8 mouse cellular contexts compared by ENCODE assay signal in the genomic region with DNA sequence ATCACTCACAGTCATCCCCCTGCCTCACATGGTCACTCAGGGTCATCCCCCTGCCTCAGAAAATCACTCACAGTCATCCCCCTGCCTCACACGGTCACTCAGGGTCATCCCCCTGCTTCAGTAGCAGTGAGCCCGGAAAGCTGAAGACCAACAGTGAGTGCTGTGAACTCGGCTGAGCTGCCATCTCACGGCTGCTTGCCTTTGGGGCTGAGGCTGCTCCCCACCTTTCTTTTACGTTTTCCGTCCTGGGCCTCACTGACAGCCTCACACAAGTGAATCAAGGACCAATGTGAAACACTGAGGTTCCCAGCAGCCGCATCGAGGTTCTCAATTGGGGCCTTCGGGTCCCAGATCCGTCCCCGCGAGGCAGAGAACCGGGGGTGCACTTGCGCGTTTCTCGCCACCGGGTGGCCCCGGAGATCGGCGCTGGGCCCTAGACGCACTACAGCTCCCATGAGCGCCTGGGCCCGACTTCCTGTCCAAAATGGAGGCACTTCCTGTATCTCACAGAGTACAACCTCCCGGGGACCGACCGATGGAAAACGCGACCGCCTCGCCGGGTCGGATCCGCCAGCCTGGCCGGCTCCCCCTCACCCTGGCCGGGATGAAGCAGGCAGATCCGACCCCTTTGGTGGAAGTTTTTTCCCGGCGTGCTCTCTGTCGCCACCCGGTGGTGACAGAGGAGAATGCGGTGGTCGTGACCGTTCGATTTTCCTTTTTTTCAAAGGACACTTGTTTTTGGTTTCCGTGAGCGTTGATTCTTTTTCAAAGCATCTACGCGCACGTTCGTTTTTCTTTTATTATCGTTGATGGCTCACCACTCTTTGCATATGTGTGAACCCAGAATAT. TPM values are rescaled to one million over a fixed set of nuclear protein-coding genes. Genes with fewer than 3 reads are reported as not detected.
DNase-seq lines count a peak whose midpoint lies in the region; ATAC-seq and TF ChIP-seq lines count a peak whose summit lies in the region.
"Not testable (repeated sequence)": the region's sequence is repeated elsewhere in the genome, so short reads cannot be mapped to it uniquely, and the experiment has no call there.

No protein-coding gene starts in this region.

- peak overlapping the region; percentile 24 for H3K4me3 ChIP-seq in forebrain, embryonic 15.5 days
- H3K4me3 ChIP-seq in liver, postnatal 0 days (ENCODE audit: low read depth, low read length): peak overlapping the region; percentile 21; the same call in 1 of the 2 replicates
- H3K4me3 ChIP-seq in neural tube, embryonic 12.5 days: peak overlapping the region; percentile 1; the same call in 1 of the 2 replicates
- H3K4me3 ChIP-seq in stomach, postnatal 0 days (ENCODE audit: low read depth, low read length): peak overlapping the region; percentile 34

- peaks cover 54% of the 10 kb centered on the region for H3K36me3 ChIP-seq in forebrain, embryonic 15.5 days
- H3K36me3 ChIP-seq in liver, postnatal 0 days (replicated peaks; ENCODE audit: insufficient read depth, low read length): peaks cover 17% of the 10 kb centered on the region
- peaks cover 66% of the 10 kb centered on the region for H3K36me3 ChIP-seq in neural tube, embryonic 12.5 days
- H3K36me3 ChIP-seq in stomach, postnatal 0 days (ENCODE audit: control insufficient read depth, insufficient read depth, low read length): peaks cover 25% of the 10 kb centered on the region

- peak overlapping the region; percentile 10 for H3K27ac ChIP-seq in forebrain, embryonic 15.5 days (replicated peaks)
- H3K27ac ChIP-seq in liver, postnatal 0 days (ENCODE audit: low read depth); neural tube, embryonic 12.5 days; stomach, postnatal 0 days (replicated peaks): not testable (repeated sequence)

- H3K9me3 ChIP-seq in forebrain, embryonic 15.5 days: peaks cover 45% of the 10 kb centered on the region
- peaks cover 25% of the 10 kb centered on the region for H3K9me3 ChIP-seq in liver, postnatal 0 days (ENCODE audit: low read length)
- H3K9me3 ChIP-seq in neural tube, embryonic 12.5 days: peaks cover 69% of the 10 kb centered on the region
- H3K9me3 ChIP-seq in stomach, postnatal 0 days (ENCODE audit: control insufficient read depth, low read length): peaks cover 28% of the 10 kb centered on the region

- 53% methylated on average over 51 of the region's 51 CpGs for WGBS in forebrain, embryonic 15.5 days
- WGBS in liver, postnatal 0 days (ENCODE audit: insufficient replicate concordance): 37% methylated on average over 43 of the region's 51 CpGs
- WGBS in neural tube, embryonic 12.5 days: 58% methylated on average over 51 of the region's 51 CpGs
- 29% methylated on average over 48 of the region's 51 CpGs for WGBS in stomach, postnatal 0 days

- H3K4me2 ChIP-seq in forebrain, embryonic 15.5 days (replicated peaks): peak overlapping the region; percentile 21
- H3K4me2 ChIP-seq in liver, postnatal 0 days (ENCODE audit: low read depth, low read length): peak overlapping the region; percentile 70
- H3K4me2 ChIP-seq in neural tube, embryonic 12.5 days (replicated peaks): peak overlapping the region; percentile 29
- peak overlapping the region; percentile 68 for H3K4me2 ChIP-seq in stomach, postnatal 0 days (replicated peaks; ENCODE audit: low read depth)

- H3K27me3 ChIP-seq in forebrain, embryonic 15.5 days; neural tube, embryonic 12.5 days (replicated peaks); stomach, postnatal 0 days (ENCODE audit: control insufficient read depth, insufficient read depth, low read length): not testable (repeated sequence)
- H3K27me3 ChIP-seq in liver, postnatal 0 days (ENCODE audit: insufficient read depth, low read length): peaks cover 43% of the 10 kb centered on the region

- H3K4me1 ChIP-seq in forebrain, embryonic 15.5 days; liver, postnatal 0 days (ENCODE audit: insufficient read depth); neural tube, embryonic 12.5 days; stomach, postnatal 0 days (replicated peaks; ENCODE audit: control insufficient read depth, insufficient read depth): not testable (repeated sequence)

- not testable (repeated sequence) for TF ChIP-seq EP300 in liver, postnatal 0 days (IDR thresholded peaks at IDR 0.05; ENCODE audit: low read depth); stomach, postnatal 0 days (optimal IDR thresholded peaks at IDR 0.05)

- peak overlapping the region; percentile 2 for H3K9ac ChIP-seq in forebrain, embryonic 15.5 days (replicated peaks)
- peak overlapping the region; percentile 51; the same call in 1 of the 2 replicates for H3K9ac ChIP-seq in liver, postnatal 0 days (replicated peaks)
- not testable (repeated sequence) for H3K9ac ChIP-seq in neural tube, embryonic 12.5 days
- peak overlapping the region; percentile 51; the same call in 1 of the 2 replicates for H3K9ac ChIP-seq in stomach, postnatal 0 days (ENCODE audit: low read length)

- DNase-seq in ES-CJ7 (ENCODE audit: low read depth, low spot score): peak; percentile 71
- DNase-seq in cerebellum, adult 18-20 months: peak; percentile 88 to 97
- DNase-seq in heart, postnatal 25 days (ENCODE audit: low spot score): peak; percentile 86
- DNase-seq in layer of hippocampus, adult 11-12 months (ENCODE audit: low spot score): peak; percentile 93
- DNase-seq in liver, postnatal 0 days: peak; percentile 70
- peak; percentile 60 for DNase-seq in stomach, postnatal 0 days (ENCODE audit: low spot score)

- TF ChIP-seq CTCF in liver, postnatal 0 days (IDR thresholded peaks at IDR 0.05; ENCODE audit: low read depth); stomach, postnatal 0 days (IDR thresholded peaks at IDR 0.05; ENCODE audit: low read depth): not testable (repeated sequence)

- ATAC-seq in forebrain, embryonic 15.5 days (replicated peaks): peak; percentile 96
- ATAC-seq in liver, postnatal 0 days: peak; percentile 83
- peak; percentile 93 for ATAC-seq in neural tube, embryonic 12.5 days (ENCODE audit: low FRiP score, low read depth)
- ATAC-seq in stomach, postnatal 0 days (ENCODE audit: low FRiP score, low TSS enrichment): peak; percentile 90

- intact Hi-C loops in heart, postnatal 25 days (cut with DNase I): loop anchor here (1.0 kb wide), 1 partner anchor 70 kb away; no protein-coding TSS in a partner anchor

RNA-seq across cellular contexts. Expression of a gene that starts 22.7 kb away (rescaled TPM):
- polyA plus RNA-seq in forebrain, embryonic 15.5 days (2015; fragmentation: Nextera tagmentation; extraction: Ambion mirVana): 189 and 242 TPM in 2 replicates
- 10 to 100 TPM; 31.7 to 43.0 TPM for total RNA-seq in heart, postnatal 25 days (2021)
- 64.4 and 87.0 TPM in 2 replicates for polyA plus RNA-seq in liver, postnatal 0 days (2015; fragmentation: Nextera tagmentation; extraction: Ambion mirVana)
- 240 and 361 TPM in 2 replicates for polyA plus RNA-seq in neural tube, embryonic 12.5 days (2016; fragmentation: Nextera tagmentation; extraction: Ambion mirVana)
- 90.6 and 93.1 TPM in 2 replicates for polyA plus RNA-seq in stomach, postnatal 0 days (2015; fragmentation: Nextera tagmentation; extraction: Ambion mirVana)
